Mouse (Mus musculus) limb, embryonic 12.5 days (tissue): ENCODE data around the gene Mcm6. TPM values are rescaled to one million over a fixed set of nuclear protein-coding genes. Genes with fewer than 3 reads are reported as not detected.
"Not testable (repeated sequence)": the region's sequence is repeated elsewhere in the genome, so short reads cannot be mapped to it uniquely, and the experiment has no call there.

Experiments used
- ATAC-seq: fragments of 200-750 bp; cut with Nextera tagmentation; 2 replicates; pipeline ENCODE4 v1.8.0; 2017; ENCODE audit warnings: low read depth, moderate TSS enrichment; ENCODE audit not compliant: insufficient number of reproducible peaks, insufficient read depth, low FRiP score, low TSS enrichment
- H3K27ac ChIP-seq: fragments of 300-500 bp; sonication (generic); 2 replicates; pipeline ENCODE4 v1.5.1; 2016; ENCODE audit warnings: mild to moderate bottlenecking, moderate library complexity
- H3K27me3 ChIP-seq: fragments of 300-500 bp; sonication (generic); 2 replicates; pipeline ENCODE4 v1.6.1; 2016; ENCODE audit warnings: mild to moderate bottlenecking, moderate library complexity
- H3K36me3 ChIP-seq: fragments of 300-500 bp; sonication (generic); 2 replicates; pipeline ENCODE4 v1.6.1; 2016; ENCODE audit warnings: mild to moderate bottlenecking, moderate library complexity
- H3K4me1 ChIP-seq: fragments of 300-500 bp; sonication (generic); replicated peaks from 2 replicates; pipeline ENCODE4 v1.6.1; 2016
- H3K4me2 ChIP-seq: fragments of 300-500 bp; sonication (generic); 2 replicates; pipeline ENCODE4 v1.6.1; 2016; ENCODE audit warnings: mild to moderate bottlenecking, moderate library complexity
- H3K4me3 ChIP-seq: fragments of 300-500 bp; sonication (generic); replicated peaks from 2 replicates; pipeline ENCODE4 v1.5.1; 2016; ENCODE audit warnings: mild to moderate bottlenecking
- H3K9ac ChIP-seq: fragments of 300-500 bp; sonication (generic); replicated peaks from 2 replicates; pipeline ENCODE4 v1.6.1; 2016; ENCODE audit warnings: mild to moderate bottlenecking, moderate library complexity
- H3K9me3 ChIP-seq: fragments of 300-500 bp; sonication (generic); 2 replicates; pipeline ENCODE4 v1.6.1; 2016; ENCODE audit warnings: mild to moderate bottlenecking, moderate library complexity
- WGBS: fragments of 180-500 bp; shearing (Covaris S2); methylation state at CpG from one replicate; pipeline ENCODE4 v1.1.7; 2016; 5-methylcytosine and 5-hydroxymethylcytosine counted together
- polyA plus RNA-seq: library from polyadenylated mRNA; unstranded; fragments of >200 nt; fragmentation: Nextera tagmentation; extraction: Ambion mirVana; gene quantifications from 2 replicates; pipeline ENCODE4 v1.2.1, GENCODE M21; 2016

Gene Mcm6
- polyA plus RNA-seq, 1 experiment from 2014 or later = 294 TPM

DNA sequence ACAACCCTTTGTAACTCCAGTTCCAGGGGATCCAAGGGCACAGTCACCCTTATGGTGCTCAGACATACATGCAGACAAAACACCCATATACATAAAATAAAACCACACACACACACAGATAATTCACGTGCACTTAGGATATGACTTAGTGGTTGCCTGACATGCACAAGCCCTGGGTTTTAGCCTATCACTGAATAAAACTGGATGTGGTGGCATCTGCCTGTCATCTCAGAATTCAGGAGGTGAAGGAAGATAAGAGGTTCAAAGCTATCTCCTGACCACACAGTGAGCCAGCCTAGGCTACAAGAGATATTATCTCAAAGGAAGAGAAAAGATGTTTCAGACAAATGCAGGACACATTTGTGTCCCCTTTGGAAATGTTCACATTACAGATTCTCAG lies 32.3 kb downstream of the Mcm6 start:
- 100% methylated on average over 1 of the region's 1 CpGs for WGBS
- H3K9ac ChIP-seq = no peak overlapping the region

GRCm38 (mm10) chr1:128324776-128325175 lies 34.7 kb downstream of the Mcm6 start:
- peaks cover 41% of the 10 kb centered on the region for H3K36me3 ChIP-seq
- H3K4me2 ChIP-seq = no peak overlapping the region
- no peak overlapping the region for H3K4me3 ChIP-seq
- no peak overlapping the region for H3K27ac ChIP-seq
- WGBS = 86% methylated on average over 2 of the region's 2 CpGs
- no peaks in the 10 kb centered on the region for H3K4me1 ChIP-seq
- no peaks in the 10 kb centered on the region for H3K27me3 ChIP-seq
- ATAC-seq = no peak
- H3K9me3 ChIP-seq = no peaks in the 10 kb centered on the region
- no peak overlapping the region for H3K9ac ChIP-seq

More for the DNA sequence above, 32.3 kb downstream of the Mcm6 start:
- ATAC-seq = no peak
- no peak overlapping the region for H3K27ac ChIP-seq
- H3K4me2 ChIP-seq = no peak overlapping the region
- H3K36me3 ChIP-seq = peaks cover 65% of the 10 kb centered on the region
- no peaks in the 10 kb centered on the region for H3K27me3 ChIP-seq
- H3K9me3 ChIP-seq = no peaks in the 10 kb centered on the region
- no peaks in the 10 kb centered on the region for H3K4me1 ChIP-seq
- H3K4me3 ChIP-seq = no peak overlapping the region

DNA sequence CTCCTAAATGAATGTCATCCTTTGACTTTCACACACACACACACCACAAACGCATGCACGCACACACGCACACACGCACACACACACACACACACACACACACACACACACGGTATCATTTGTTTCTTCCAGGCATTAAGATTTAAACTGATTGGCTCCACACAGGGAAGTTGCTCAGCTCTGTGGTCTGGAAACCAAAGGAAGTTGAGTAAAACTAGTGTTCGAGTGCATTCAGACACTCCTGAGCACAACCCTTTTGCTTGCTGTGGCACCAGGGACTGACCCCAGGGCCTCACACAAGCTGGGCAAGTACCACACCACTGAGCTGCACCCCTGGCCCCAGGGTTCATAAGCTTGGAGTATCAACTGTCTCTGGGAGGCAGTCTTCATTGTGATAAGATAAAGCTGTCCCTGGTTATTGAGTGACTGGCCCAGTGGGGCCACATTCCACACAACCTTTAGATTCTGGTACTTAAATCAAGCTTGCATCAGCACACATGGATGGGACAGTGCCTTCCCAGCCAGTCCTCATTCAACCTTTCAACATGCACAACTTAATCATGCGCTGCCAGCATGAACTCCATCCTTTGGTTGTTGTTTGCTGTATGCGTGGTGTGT lies 36.3 kb downstream of the Mcm6 start:
- Histone ChIP-seq H3K27me3 (no peaks in the 10 kb centered on the region), H3K9me3 (no peaks in the 10 kb centered on the region), H3K4me2 (no peak overlapping the region), H3K9ac (no peak overlapping the region), H3K4me3 (no peak overlapping the region), H3K36me3 (peaks cover 28% of the 10 kb centered on the region), H3K27ac (no peak overlapping the region), H3K4me1 (no peaks in the 10 kb centered on the region)
- WGBS = 95% methylated on average over 8 of the region's 8 CpGs
- ATAC-seq = no peak

GRCm38 (mm10) chr1:128319266-128319665 lies 40.2 kb downstream of the Mcm6 start:
- 87% methylated on average over 6 of the region's 6 CpGs for whole genome bisulfite sequencing
- ATAC-seq, H3K4me3 ChIP-seq: not testable (repeated sequence)

GRCm38 (mm10) chr1:128314665-128315064 lies 44.8 kb downstream of the Mcm6 start:
- H3K4me3 ChIP-seq = no peak overlapping the region
- no peak overlapping the region for H3K9ac ChIP-seq
- ATAC-seq = no peak
- no peak overlapping the region for H3K4me2 ChIP-seq
- H3K4me1 ChIP-seq = no peaks in the 10 kb centered on the region
- H3K27me3 ChIP-seq = no peaks in the 10 kb centered on the region
- H3K27ac ChIP-seq = no peak overlapping the region
- H3K36me3 ChIP-seq = peaks cover 4% of the 10 kb centered on the region; the same call in 1 of the 2 replicates
- H3K9me3 ChIP-seq = no peaks in the 10 kb centered on the region
- WGBS = 65% methylated on average over 4 of the region's 4 CpGs

More at GRCm38 (mm10) chr1:128319266-128319665, 40.2 kb downstream of the Mcm6 start:
- H3K9me3 ChIP-seq, H3K9ac ChIP-seq, H3K27ac ChIP-seq, H3K4me2 ChIP-seq, H3K27me3 ChIP-seq, H3K4me1 ChIP-seq, H3K36me3 ChIP-seq: not testable (repeated sequence)

DNA sequence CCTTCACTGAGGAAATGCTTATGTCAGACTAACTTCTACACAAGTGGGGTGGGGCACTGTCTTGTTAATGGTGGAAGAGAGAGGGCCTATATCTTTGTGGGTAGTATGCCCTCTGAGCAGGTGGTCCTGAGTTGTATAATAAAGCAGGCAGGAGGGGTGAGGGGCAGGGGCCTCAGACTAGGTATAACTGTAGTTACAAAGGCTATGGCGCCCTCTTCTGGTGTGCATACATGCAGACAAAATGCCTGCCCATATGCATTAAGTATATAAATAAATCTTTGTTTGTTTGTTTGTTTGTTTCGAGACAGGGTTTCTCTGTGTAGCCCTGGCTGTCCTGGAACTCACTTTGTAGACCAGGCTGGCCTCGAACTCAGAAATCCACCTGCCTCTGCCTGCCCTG lies 50.4 kb downstream of the Mcm6 start:
- no peak overlapping the region for H3K4me2 ChIP-seq
- H3K36me3 ChIP-seq = peaks cover 4% of the 10 kb centered on the region; the same call in 1 of the 2 replicates
- 73% methylated on average over 3 of the region's 3 CpGs for WGBS
- H3K4me3 ChIP-seq = no peak overlapping the region
- H3K27me3 ChIP-seq = no peaks in the 10 kb centered on the region
- no peaks in the 10 kb centered on the region; the same call in 1 of the 2 replicates for H3K4me1 ChIP-seq
- H3K9me3 ChIP-seq = no peaks in the 10 kb centered on the region
- ATAC-seq = no peak
- H3K9ac ChIP-seq = no peak overlapping the region
- H3K27ac ChIP-seq = no peak overlapping the region

GRCm38 (mm10) chr1:128303900-128304299 lies 55.6 kb downstream of the Mcm6 start:
- WGBS = 96% methylated on average over 16 of the region's 16 CpGs
- Histone ChIP-seq H3K27me3 (no peaks in the 10 kb centered on the region), H3K4me2 (no peak overlapping the region), H3K4me1 (no peaks in the 10 kb centered on the region; the same call in 1 of the 2 replicates), H3K9ac (no peak overlapping the region), H3K27ac (no peak overlapping the region), H3K36me3 (peaks cover 3% of the 10 kb centered on the region; the same call in 1 of the 2 replicates), H3K9me3 (no peaks in the 10 kb centered on the region), H3K4me3 (no peak overlapping the region)
- no peak for ATAC-seq

GRCm38 (mm10) chr1:128295717-128296528 lies 63.5 kb downstream of the Mcm6 start:
- Histone ChIP-seq H3K4me2 (no peak overlapping the region), H3K27ac (no peak overlapping the region)
- 78% methylated on average over 5 of the region's 5 CpGs for WGBS

DNA sequence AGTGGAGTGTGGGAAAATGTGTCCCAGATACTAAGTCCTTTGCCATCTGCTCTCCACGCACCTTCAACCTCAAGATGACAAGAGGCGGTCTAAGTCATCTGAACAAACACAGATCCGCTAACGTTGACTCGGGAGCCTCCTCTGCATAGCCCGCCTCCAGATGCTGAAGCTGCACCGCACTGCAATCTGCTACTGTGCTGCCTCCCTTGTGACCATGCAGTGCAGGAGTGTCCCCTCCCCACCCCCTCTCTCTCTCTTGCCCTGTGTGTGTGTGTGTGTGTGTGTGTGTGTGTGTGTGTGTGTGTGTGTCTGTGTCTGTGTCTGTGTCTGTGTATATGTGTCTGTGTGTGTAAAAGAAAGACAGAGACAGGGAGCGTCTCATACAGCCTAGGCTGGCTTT lies 64.2 kb downstream of the Mcm6 start:
- Histone ChIP-seq H3K27me3 (no peaks in the 10 kb centered on the region), H3K4me2 (no peak overlapping the region), H3K9me3 (no peaks in the 10 kb centered on the region), H3K4me1 (no peaks in the 10 kb centered on the region), H3K27ac (no peak overlapping the region), H3K36me3 (0 out of 2 replicates have a peak, but pooled peaks cover 3% of the 10 kb centered on the region), H3K4me3 (no peak overlapping the region), H3K9ac (no peak overlapping the region)
- ATAC-seq = no peak
- WGBS = 75% methylated on average over 8 of the region's 8 CpGs

More at GRCm38 (mm10) chr1:128295717-128296528, 63.5 kb downstream of the Mcm6 start:
- Histone ChIP-seq H3K36me3 (peaks cover 6% of the 10 kb centered on the region; the same call in 1 of the 2 replicates), H3K27me3 (no peaks in the 10 kb centered on the region), H3K4me1 (no peaks in the 10 kb centered on the region), H3K4me3 (no peak overlapping the region), H3K9ac (no peak overlapping the region), H3K9me3 (no peaks in the 10 kb centered on the region)
- ATAC-seq = no peak

- H3K36me3 ChIP-seq = 0 out of 2 replicates have a peak, but pooled peaks cover 3% of the 10 kb centered on the region
- no peak overlapping the region for H3K9ac ChIP-seq
- H3K27me3 ChIP-seq = no peaks in the 10 kb centered on the region
- 83% methylated on average over 12 of the region's 12 CpGs for WGBS
- no peaks in the 10 kb centered on the region for H3K9me3 ChIP-seq
- ATAC-seq = no peak
- H3K4me1 ChIP-seq = no peaks in the 10 kb centered on the region
- H3K4me3 ChIP-seq = no peak overlapping the region
- H3K27ac ChIP-seq = no peak overlapping the region
- no peak overlapping the region for H3K4me2 ChIP-seq
Measured at GRCm38 (mm10) chr1:128293524-128293923, 65.9 kb downstream of the Mcm6 start.

DNA sequence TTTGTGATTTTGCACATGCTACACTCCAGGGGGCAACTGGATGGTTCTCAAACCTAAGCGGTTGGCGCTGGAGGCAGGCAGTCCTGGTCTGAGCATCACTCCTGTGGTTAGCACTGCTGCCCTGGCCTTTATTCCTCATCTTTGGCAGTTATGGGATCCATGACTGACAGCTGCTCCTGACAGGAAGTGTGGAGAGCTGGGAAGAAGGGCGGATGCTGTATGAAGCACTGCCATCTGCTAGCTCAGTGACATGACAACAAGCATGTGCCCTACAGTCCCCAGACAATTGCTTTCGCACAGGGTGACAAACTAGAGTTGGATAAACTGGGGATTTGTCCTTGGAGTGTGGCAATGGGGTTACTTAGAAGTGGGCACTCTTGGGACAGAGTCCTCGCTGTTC lies 69.2 kb downstream of the Mcm6 start:
- H3K27ac ChIP-seq = no peak overlapping the region
- H3K9me3 ChIP-seq = no peaks in the 10 kb centered on the region
- H3K9ac ChIP-seq = no peak overlapping the region
- peaks cover 3% of the 10 kb centered on the region; the same call in 1 of the 2 replicates for H3K36me3 ChIP-seq
- no peak overlapping the region for H3K4me3 ChIP-seq
- H3K4me1 ChIP-seq = no peaks in the 10 kb centered on the region
- no peak overlapping the region for H3K4me2 ChIP-seq
- no peaks in the 10 kb centered on the region for H3K27me3 ChIP-seq
- no peak for ATAC-seq
- 91% methylated on average over 5 of the region's 5 CpGs for WGBS
